Mouse (Mus musculus) embryonic facial prominence, embryonic 14.5 days (tissue): ENCODE results near the gene Fyn. TPM values are rescaled to one million over a fixed set of nuclear protein-coding genes. Genes with fewer than 3 reads are reported as not detected.

Source experiments
- ATAC-seq: fragments of 200-750 bp; cut with Nextera tagmentation; 2 replicates; pipeline ENCODE4 v1.8.0; 2017; ENCODE audit warnings: low read depth, moderate number of reproducible peaks, moderate TSS enrichment
- DNase-seq: peaks from one replicate; pipeline ENCODE4 v3.0.0-alpha.2; 2015; ENCODE audit warnings: low spot score
- H3K27ac ChIP-seq: fragments of 300-500 bp; sonication (generic); replicated peaks from 2 replicates; pipeline ENCODE4 v1.5.1; 2014; ENCODE audit warnings: low read depth, mild to moderate bottlenecking, low read length, moderate library complexity
- H3K27me3 ChIP-seq: fragments of 300-500 bp; sonication (generic); replicated peaks from 2 replicates; pipeline ENCODE4 v1.6.1; 2014; ENCODE audit warnings: low read length; ENCODE audit not compliant: control insufficient read depth, insufficient read depth
- H3K36me3 ChIP-seq: fragments of 300-500 bp; sonication (generic); 2 replicates; pipeline ENCODE4 v1.6.1; 2014; ENCODE audit warnings: low read length, mixed read lengths; ENCODE audit not compliant: control insufficient read depth, insufficient read depth
- H3K4me1 ChIP-seq: fragments of 300-500 bp; sonication (generic); 2 replicates; pipeline ENCODE4 v1.6.1; 2014; ENCODE audit warnings: antibody characterized with exemption, low read length; ENCODE audit not compliant: control insufficient read depth, insufficient read depth
- H3K4me2 ChIP-seq: fragments of 300-500 bp; sonication (generic); 2 replicates; pipeline ENCODE4 v1.6.1; 2014; ENCODE audit warnings: low read depth, mild to moderate bottlenecking, low read length, moderate library complexity, mixed read lengths
- H3K4me3 ChIP-seq: fragments of 300-500 bp; sonication (generic); 2 replicates; pipeline ENCODE4 v1.5.1; 2014; ENCODE audit warnings: low read depth, mild to moderate bottlenecking, low read length
- H3K9ac ChIP-seq: fragments of 300-500 bp; sonication (generic); 2 replicates; pipeline ENCODE4 v1.6.1; 2014; ENCODE audit warnings: low read depth, mild to moderate bottlenecking, low read length, moderate library complexity, mixed read lengths
- H3K9me3 ChIP-seq: fragments of 300-500 bp; sonication (generic); 2 replicates; pipeline ENCODE4 v1.6.1; 2016; ENCODE audit warnings: low read length; ENCODE audit not compliant: control insufficient read depth
- WGBS: fragments of 180-500 bp; shearing (Covaris S2); extraction: QIAGEN DNeasy Blood & Tissue Kit; methylation state at CpG from one replicate; pipeline ENCODE4 v1.1.7; 2014; 5-methylcytosine and 5-hydroxymethylcytosine counted together
- polyA plus RNA-seq: library from polyadenylated mRNA; unstranded; fragments of >200 nt; fragmentation: Nextera tagmentation; extraction: Ambion mirVana; gene quantifications from 2 replicates; pipeline ENCODE4 v1.2.1, GENCODE M21; 2014

Gene Fyn
- polyA plus RNA-seq, 1 experiment from 2014 or later, result 60.8 TPM

GRCm38 (mm10) chr10:39498641-39499040, 130.0 kb downstream of the Fyn start:
- H3K27me3 ChIP-seq, result no peaks in the 10 kb centered on the region
- no peaks in the 10 kb centered on the region for H3K36me3 ChIP-seq
- H3K4me2 ChIP-seq, result no peak overlapping the region
- no peak overlapping the region for H3K4me3 ChIP-seq
- no peak for ATAC-seq
- no peak overlapping the region for H3K9ac ChIP-seq
- no peak for DNase-seq
- no peak overlapping the region for H3K27ac ChIP-seq
- peaks cover 10% of the 10 kb centered on the region; the same call in 1 of the 2 replicates for H3K4me1 ChIP-seq
- 58% methylated on average over 7 of the region's 7 CpGs for WGBS
- no peaks in the 10 kb centered on the region for H3K9me3 ChIP-seq

- no peaks in the 10 kb centered on the region for H3K9me3 ChIP-seq
- ATAC-seq, result no peak
- no peaks in the 10 kb centered on the region for H3K36me3 ChIP-seq
- no peaks in the 10 kb centered on the region for H3K27me3 ChIP-seq
- no peak overlapping the region for H3K9ac ChIP-seq
- no peak overlapping the region for H3K4me2 ChIP-seq
- H3K27ac ChIP-seq, result peak overlapping the region; percentile 52; the same call in 1 of the 2 replicates
- WGBS, result 58% methylated on average over 10 of the region's 10 CpGs
- H3K4me1 ChIP-seq, result peaks cover 21% of the 10 kb centered on the region
- peak; percentile 30 for DNase-seq
- no peak overlapping the region for H3K4me3 ChIP-seq
Observed at GRCm38 (mm10) chr10:39501571-39501970, 132.9 kb downstream of the Fyn start.

GRCm38 (mm10) chr10:39501977-39502706, 133.5 kb downstream of the Fyn start:
- peak; percentile 86 for DNase-seq
- 63% methylated on average over 13 of the region's 13 CpGs for WGBS
- Histone ChIP-seq H3K27ac (no peak overlapping the region; the same call in 1 of the 2 replicates), H3K4me1 (peaks cover 27% of the 10 kb centered on the region), H3K27me3 (no peaks in the 10 kb centered on the region), H3K9ac (no peak overlapping the region), H3K4me2 (no peak overlapping the region), H3K9me3 (no peaks in the 10 kb centered on the region), H3K4me3 (no peak overlapping the region), H3K36me3 (no peaks in the 10 kb centered on the region)
- peak; percentile 53 for ATAC-seq

- Histone ChIP-seq H3K27ac (no peak overlapping the region), H3K27me3 (no peaks in the 10 kb centered on the region), H3K4me3 (no peak overlapping the region), H3K9me3 (no peaks in the 10 kb centered on the region), H3K4me2 (no peak overlapping the region), H3K36me3 (no peaks in the 10 kb centered on the region), H3K9ac (no peak overlapping the region), H3K4me1 (peaks cover 32% of the 10 kb centered on the region)
- WGBS, result 72% methylated on average over 5 of the region's 5 CpGs
- DNase-seq (no peak), ATAC-seq (no peak)
Observed at GRCm38 (mm10) chr10:39503331-39503730, 134.7 kb downstream of the Fyn start.

- Histone ChIP-seq H3K4me1 (peaks cover 44% of the 10 kb centered on the region), H3K9ac (no peak overlapping the region), H3K36me3 (no peaks in the 10 kb centered on the region), H3K27ac (no peak overlapping the region; the same call in 1 of the 2 replicates), H3K4me3 (no peak overlapping the region), H3K9me3 (no peaks in the 10 kb centered on the region), H3K27me3 (no peaks in the 10 kb centered on the region), H3K4me2 (no peak overlapping the region)
- DNase-seq (peak; percentile 58), ATAC-seq (no peak)
- WGBS, result 33% methylated on average over 9 of the region's 9 CpGs
Observed at GRCm38 (mm10) chr10:39505007-39505406, 136.4 kb downstream of the Fyn start.

- Histone ChIP-seq H3K4me3 (no peak overlapping the region), H3K27me3 (no peaks in the 10 kb centered on the region), H3K36me3 (no peaks in the 10 kb centered on the region), H3K4me2 (no peak overlapping the region), H3K4me1 (peaks cover 50% of the 10 kb centered on the region), H3K27ac (no peak overlapping the region), H3K9ac (no peak overlapping the region), H3K9me3 (no peaks in the 10 kb centered on the region)
- WGBS, result 67% methylated on average over 7 of the region's 7 CpGs
- ATAC-seq (no peak), DNase-seq (no peak)
Observed at GRCm38 (mm10) chr10:39505621-39506020, 137.0 kb downstream of the Fyn start.

GRCm38 (mm10) chr10:39506353-39506752, 137.7 kb downstream of the Fyn start:
- H3K9ac ChIP-seq, result no peak overlapping the region
- peaks cover 52% of the 10 kb centered on the region for H3K4me1 ChIP-seq
- ATAC-seq (no peak; the same call in 1 of the 2 replicates), DNase-seq (no peak)
- H3K4me3 ChIP-seq, result no peak overlapping the region
- no peaks in the 10 kb centered on the region for H3K9me3 ChIP-seq
- H3K36me3 ChIP-seq, result no peaks in the 10 kb centered on the region
- H3K27ac ChIP-seq, result no peak overlapping the region
- 80% methylated on average over 12 of the region's 12 CpGs for WGBS
- no peak overlapping the region for H3K4me2 ChIP-seq
- no peaks in the 10 kb centered on the region for H3K27me3 ChIP-seq

GRCm38 (mm10) chr10:39506831-39507230, 138.2 kb downstream of the Fyn start:
- 0 out of 2 replicates have a peak, but pooled peaks have one; percentile 5 for ATAC-seq
- Histone ChIP-seq H3K4me1 (peaks cover 47% of the 10 kb centered on the region), H3K36me3 (no peaks in the 10 kb centered on the region), H3K27ac (no peak overlapping the region), H3K4me3 (no peak overlapping the region), H3K27me3 (no peaks in the 10 kb centered on the region), H3K9me3 (no peaks in the 10 kb centered on the region), H3K4me2 (no peak overlapping the region), H3K9ac (no peak overlapping the region)
- DNase-seq, result no peak
- 78% methylated on average over 7 of the region's 7 CpGs for WGBS

GRCm38 (mm10) chr10:39508801-39509200, 140.1 kb downstream of the Fyn start:
- no peak for DNase-seq
- Histone ChIP-seq H3K4me2 (no peak overlapping the region), H3K4me1 (peaks cover 55% of the 10 kb centered on the region), H3K27me3 (no peaks in the 10 kb centered on the region), H3K9ac (no peak overlapping the region), H3K9me3 (no peaks in the 10 kb centered on the region), H3K27ac (no peak overlapping the region), H3K36me3 (no peaks in the 10 kb centered on the region), H3K4me3 (no peak overlapping the region)
- no peak for ATAC-seq
- WGBS, result 80% methylated on average over 5 of the region's 5 CpGs
